Mouse (Mus musculus): ENCODE measurements around the gene Ldlrad3. TPM values are rescaled to one million over a fixed set of nuclear protein-coding genes. Genes with fewer than 3 reads are reported as not detected.

The Ldlrad3 gene
- total RNA-seq, 2 experiments from 2014 or later, result 12.5 to 13.1 TPM

DNA sequence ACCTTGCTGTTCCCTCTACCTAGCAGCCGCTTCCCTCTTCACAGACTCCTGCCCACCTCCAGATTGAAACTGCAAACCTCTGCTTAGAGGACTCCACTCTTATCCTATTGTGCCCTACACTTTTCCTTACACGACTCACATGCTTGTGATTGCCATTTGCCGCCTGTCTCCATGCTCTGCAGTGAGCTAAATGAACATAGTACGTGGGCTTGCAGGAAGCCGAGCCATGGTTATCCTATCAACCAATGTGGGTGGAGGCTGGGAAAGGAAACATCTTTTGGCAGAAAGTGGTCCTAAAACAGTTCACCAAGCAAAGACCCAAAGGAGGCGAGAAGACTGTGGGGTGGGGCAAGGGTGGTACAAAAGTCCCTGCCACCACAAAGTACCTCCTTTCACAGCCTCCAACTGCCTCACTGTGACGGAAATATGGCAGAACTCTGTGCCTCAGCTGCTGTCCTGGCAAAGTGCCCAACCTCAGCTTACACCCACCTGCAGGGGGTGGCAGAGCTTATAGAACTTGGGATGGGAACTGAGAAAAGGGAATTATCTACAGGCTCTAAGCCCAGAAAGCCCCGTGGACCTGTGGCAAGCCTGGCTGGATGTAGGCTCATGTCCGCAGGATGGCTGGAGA, 153.4 kb downstream of the Ldlrad3 start:
- DNase-seq (ENCODE audit: extremely low spot score in 1 of 2, low spot score in 2 of 2), result peak; percentile 35 to 78
- intact Hi-C loops (cut with DNase I), result loop anchor here (5.0 kb wide), 2 partner anchors 64 to 419 kb away; partner anchors contain the start of gene Fjx1

DNA sequence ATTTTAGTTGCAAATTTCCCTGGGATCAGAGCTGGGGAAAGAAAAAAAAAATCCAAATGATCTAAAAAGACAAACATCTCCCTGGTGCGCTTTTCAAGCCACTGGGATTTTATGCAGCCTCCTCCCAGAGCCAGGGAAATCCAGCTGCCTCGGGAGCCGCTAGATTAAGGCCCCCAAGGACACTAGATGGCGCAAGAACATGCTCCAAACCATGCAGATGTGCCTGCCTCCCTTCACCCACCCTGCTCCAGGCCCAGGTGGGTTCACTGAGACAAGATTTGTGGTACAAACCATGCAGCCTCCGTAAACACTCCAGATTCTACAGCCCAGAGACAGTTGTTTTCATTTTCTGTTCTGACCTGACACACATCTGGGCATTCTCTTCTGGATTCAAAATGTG, 155.5 kb downstream of the Ldlrad3 start:
- intact Hi-C loops (cut with DNase I), result loop anchor here (5.0 kb wide), 2 partner anchors 67 to 422 kb away; partner anchors contain the start of gene Fjx1

DNA sequence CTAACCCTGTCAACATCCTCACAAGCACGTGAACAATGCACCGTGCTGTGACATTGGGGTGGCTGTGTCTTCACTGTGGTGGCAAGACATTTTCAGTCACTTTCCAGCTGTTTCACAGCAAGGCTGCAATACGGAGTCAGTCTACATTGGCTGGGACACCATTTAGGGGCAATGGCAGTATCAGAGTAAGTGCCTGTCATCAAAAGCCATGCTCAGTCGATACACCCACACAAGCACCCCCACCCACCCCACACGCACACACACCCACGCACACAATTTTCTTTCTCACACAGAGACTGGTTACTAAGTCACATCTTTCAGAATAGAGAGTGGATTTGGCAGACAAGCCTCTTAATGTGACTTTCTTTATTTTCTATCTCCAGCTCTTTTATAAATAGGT, 156.0 kb downstream of the Ldlrad3 start:
- intact Hi-C loops (cut with DNase I), result loop anchor here (5.0 kb wide), 2 partner anchors 67 to 422 kb away; partner anchors contain the start of gene Fjx1
- DNase-seq (ENCODE audit: extremely low spot score in 1 of 2, low spot score in 2 of 2), result peak in 1 of 2 experiments; percentile 25

More for the DNA sequence above, 155.5 kb downstream of the Ldlrad3 start:
- peak; percentile 55 to 74 for DNase-seq (ENCODE audit: extremely low spot score in 1 of 2, low spot score in 2 of 2)

DNA sequence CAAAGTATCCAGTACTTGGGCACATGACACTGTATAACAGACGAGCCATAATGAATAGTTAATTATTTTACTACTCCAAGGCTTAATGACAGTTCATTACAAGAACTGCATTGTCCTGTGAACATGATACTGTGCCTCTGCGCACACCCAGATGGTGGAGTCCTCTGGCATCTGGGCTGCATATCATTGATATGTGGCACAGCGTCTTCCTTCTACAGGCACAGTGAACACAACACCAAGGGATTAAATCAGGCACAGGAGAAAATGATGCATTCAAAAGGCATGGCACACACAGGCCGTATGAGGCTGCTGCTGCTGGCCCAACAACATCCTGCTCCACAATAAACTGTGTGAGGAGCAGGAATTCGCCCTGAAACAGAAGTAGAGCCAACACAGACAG, 156.5 kb downstream of the Ldlrad3 start:
- no peak for DNase-seq (ENCODE audit: extremely low spot score in 1 of 2, low spot score in 2 of 2)
- intact Hi-C loops (cut with DNase I), result loop anchor here (5.0 kb wide), 2 partner anchors 68 to 423 kb away; partner anchors contain the start of gene Fjx1

DNA sequence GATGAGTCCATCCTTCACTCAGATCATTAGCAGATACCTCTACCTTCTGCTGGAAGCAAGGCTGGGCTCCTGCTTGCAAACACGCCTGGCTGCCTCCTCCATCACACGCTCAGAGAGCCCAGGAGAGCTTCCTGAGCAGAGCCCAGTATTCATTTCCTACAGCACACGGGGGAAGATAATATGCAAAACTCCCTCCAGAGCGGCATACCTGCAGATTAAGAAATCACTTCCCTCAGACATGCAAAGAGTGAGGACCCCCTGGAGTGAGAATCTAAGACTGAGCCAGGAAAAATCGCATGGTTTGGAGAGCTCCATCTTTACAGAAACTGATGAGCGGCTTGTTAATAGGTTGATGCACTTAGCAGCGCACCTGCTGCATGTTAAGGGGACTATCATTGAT, 158.9 kb downstream of the Ldlrad3 start:
- DNase-seq (ENCODE audit: extremely low spot score in 1 of 2, low spot score in 2 of 2), result no peak
- intact Hi-C loops (cut with DNase I), result no loop called here

DNA sequence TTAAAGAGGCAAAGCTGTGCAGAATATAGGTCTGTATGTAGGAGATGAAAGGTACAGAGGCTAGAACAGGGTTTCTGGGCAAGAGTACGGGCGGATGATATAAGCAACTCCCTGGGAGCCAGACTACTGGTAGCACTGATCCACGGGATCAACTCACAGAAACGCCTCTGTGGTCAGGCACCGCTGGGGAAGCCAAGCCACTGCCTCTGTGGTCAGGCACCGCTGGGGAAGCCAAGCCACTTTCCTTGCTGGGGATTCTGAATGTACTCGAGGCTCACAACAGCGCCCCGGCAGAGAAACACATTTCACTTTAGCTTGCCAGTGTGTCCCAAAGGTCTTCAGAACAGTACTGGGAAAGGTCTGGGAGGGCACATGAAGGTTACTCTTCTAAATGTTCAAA, 160.0 kb downstream of the Ldlrad3 start:
- intact Hi-C loops (cut with DNase I), result no loop called here
- DNase-seq (ENCODE audit: extremely low spot score in 1 of 2, low spot score in 2 of 2), result no peak

DNA sequence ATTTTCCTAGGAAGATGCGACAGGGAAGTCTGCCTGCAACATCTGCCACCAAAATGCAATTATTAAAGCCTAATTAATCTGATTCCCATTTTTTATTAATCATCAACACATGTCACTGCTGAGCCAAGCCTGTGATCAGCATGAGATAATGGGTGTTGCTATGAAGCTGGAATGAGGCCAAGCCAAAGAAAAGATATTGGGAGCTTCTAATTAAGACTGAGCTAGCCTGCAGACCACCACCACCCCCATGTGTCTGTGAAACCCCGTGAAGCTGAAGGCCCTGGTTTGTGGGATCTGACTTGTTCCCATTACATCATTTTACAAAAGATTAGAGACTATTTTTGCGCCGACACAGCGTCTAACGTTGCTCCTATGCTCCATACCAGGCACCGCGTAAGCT, 161.7 kb downstream of the Ldlrad3 start:
- intact Hi-C loops (cut with DNase I), result no loop called here

DNA sequence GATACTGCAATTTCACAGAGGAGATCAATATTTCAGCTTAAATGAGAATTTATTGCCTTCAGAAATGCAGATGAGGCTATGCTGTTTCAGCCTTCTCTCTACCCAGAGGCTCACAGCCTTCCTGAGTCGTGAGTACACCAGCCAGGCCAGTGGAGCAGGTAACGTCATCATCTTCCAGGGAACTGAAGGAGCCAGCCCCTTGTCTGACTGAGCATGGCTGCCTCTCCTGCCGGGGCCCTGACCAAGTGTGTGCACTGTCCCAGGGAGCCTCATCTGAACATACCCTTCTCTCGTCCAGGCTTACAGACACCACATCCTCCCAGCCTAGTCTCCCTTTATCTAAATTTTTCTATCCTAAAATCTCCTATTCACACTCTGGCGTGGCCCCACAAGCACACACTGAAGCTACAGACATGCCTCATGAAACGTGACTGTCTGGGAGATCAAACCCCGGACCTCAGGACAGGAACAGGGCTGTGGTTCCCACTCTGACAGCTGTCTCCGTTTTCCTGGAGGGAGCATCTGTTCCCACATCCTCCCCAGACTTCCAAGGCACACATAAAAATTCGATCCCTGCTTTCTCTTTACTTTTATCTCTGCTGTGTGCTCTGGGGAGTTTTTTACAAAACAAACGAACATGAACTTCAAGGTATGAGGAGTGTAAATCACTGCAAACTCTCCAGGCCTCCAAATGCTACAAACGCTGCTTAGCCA, 164.7 kb downstream of the Ldlrad3 start:
- intact Hi-C loops (cut with DNase I), result no loop called here
- DNase-seq (ENCODE audit: extremely low spot score in 1 of 2, low spot score in 2 of 2), result peak in 1 of 2 experiments; percentile 49

More for the DNA sequence above, 161.7 kb downstream of the Ldlrad3 start:
- DNase-seq (ENCODE audit: extremely low spot score in 1 of 2, low spot score in 2 of 2), result no peak

DNA sequence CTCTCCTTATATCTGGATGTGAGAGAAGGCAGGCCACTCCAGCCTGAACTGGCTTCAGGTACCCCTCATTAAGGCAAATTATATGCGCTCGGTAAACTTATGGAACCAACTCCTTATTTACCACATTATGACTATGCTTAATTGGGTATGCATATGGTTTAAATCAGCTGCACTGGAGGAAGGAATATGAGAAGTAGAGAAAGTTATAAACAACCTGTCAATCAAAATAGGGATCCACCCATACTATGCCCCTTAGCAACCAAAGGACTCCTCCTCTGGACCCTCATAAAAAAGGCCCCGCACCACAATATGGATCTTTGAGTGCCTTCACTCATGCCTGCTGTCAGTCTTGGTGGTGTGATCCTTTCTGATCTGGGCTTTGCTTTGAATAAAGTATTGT, 165.6 kb downstream of the Ldlrad3 start:
- intact Hi-C loops (cut with DNase I), result no loop called here
- DNase-seq (ENCODE audit: extremely low spot score in 1 of 2, low spot score in 2 of 2), result no peak

DNA sequence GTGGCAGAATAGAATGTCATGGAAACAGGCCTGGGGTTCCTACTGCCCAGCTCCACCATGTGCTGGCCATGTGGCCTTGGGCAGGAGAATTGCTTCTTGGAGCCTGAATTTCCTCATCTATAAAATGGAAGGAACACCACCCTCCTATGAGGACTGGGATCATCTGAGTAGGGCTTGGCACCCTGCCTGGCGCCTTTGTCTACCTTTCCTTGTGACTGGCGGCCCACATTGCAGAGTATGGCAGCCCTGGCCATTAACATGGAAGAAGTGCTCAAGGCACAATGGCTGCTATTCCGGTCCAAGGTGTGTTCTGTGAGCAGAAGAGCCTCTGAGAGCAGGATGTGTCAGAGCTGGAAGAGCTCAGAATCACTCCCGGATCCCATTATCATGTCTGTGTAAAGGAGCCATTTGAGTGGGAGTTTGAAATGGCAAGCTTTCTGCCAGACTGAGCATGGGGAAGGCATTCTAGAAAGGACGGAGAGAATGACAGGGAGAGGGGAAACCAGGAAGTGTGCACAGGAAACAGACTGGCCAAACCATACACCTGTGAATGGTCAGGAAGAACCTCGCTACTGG, 171.6 kb downstream of the Ldlrad3 start:
- DNase-seq (ENCODE audit: extremely low spot score in 1 of 2, low spot score in 2 of 2), result no peak
- intact Hi-C loops (cut with DNase I), result no loop called here

DNA sequence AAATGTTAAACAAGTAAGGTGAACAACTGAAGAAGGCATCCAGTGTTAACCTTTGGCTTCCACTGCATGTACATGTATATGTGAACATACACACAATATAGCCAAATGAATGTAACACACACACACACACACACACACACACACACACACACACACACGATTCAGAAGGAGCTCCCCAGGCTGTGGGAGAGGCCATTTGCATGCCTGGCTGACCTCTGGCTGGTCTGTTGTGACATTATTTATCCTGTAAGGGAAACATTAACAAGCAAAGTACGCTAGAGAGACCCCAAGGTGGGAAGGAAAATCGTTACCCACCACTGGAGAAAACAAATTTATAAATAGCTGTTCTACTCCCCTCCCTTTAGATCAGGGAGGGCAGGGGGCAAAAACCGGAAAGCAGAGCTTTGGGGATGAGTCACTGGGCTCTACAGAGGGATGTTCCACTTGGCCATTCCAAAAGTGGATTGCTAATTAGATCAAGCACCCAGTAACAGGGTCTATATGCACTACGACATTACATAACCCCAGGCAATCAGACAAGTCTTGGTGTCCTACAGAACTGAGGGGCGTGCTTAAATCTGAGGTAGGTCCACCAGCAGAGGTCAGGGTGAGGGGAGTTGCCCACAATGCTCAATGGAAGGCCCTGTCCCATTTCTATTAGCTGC, 174.7 kb downstream of the Ldlrad3 start:
- intact Hi-C loops (cut with DNase I), result no loop called here
- no peak for DNase-seq (ENCODE audit: extremely low spot score in 1 of 2, low spot score in 2 of 2)

DNA sequence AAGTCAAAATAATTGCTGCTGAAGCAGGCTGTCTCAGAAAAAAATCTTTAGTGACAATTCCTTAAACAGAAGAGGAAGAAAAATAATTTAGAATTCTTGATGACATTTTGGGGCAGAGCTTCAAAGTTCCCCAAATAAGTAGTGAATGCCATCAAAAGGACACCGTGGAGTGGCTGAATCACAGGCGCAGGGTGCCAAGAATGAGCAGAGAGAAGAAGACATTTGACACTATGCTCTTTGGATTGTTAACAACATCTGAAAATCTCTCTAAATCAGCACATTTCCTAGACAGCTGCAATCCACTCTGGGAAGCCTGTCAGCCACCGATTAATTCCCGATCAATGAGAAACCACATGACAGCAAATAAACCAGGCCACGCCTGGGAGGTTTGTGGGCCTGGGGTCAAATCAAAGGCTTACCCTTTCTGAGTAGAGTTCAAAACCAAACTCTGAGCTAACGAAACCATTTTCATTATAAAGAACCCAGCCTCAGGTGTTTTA, 176.4 kb downstream of the Ldlrad3 start:
- intact Hi-C loops (cut with DNase I), result no loop called here
- no peak for DNase-seq (ENCODE audit: extremely low spot score in 1 of 2, low spot score in 2 of 2)

DNA sequence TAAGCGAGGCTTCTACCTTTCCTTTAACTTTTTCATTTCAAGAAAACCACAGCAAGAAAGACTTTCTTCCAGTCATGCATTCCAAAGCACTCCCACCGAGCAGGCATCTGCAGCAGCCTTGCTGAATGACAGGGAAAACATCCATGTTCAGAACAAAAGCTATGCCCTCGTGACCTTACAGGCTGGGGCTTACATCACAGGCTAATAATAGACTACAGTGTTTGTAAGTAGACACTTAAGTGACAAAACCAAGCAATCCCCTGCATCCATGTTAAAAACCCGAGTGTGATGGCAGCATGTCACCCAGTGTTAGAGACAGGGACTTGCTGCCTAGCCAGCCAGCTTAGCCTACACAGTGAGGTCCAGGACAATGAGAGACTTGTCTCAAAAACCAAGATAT, 180.0 kb downstream of the Ldlrad3 start:
- intact Hi-C loops (cut with DNase I), result no loop called here
- DNase-seq (ENCODE audit: extremely low spot score in 1 of 2, low spot score in 2 of 2), result peak in 1 of 2 experiments; percentile 53

DNA sequence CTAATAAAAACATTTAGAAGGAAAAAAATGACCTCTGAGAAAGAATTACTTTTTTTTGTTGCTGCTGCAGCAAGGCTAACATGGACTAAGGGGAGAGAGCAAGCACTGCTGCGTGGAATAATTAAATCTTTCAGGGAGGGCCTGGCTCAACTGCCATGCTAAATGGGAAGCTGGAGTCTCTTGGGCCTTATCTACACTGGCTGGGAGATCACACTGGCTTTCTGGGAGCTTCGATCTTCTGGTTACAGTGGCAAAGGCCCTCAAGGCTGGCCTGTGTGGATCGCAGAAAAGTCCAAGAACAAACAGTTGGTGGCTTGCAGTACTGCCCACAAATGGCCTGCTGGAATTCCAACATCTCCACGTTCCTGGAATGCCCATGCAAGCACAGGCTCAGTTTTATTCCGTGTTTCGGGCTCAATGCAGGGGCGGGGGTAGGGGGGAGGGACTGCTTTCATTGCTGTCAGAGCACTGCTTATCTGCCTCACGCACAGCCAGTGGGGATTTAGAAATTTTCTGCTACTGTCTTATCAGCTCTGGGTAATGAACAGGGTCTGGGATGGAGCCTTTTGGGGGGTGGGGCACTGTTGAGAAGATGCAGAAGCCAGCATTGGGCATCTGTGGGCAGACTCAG, 180.7 kb downstream of the Ldlrad3 start:
- intact Hi-C loops (cut with DNase I), result no loop called here
- DNase-seq (ENCODE audit: extremely low spot score in 1 of 2, low spot score in 2 of 2), result no peak

DNA sequence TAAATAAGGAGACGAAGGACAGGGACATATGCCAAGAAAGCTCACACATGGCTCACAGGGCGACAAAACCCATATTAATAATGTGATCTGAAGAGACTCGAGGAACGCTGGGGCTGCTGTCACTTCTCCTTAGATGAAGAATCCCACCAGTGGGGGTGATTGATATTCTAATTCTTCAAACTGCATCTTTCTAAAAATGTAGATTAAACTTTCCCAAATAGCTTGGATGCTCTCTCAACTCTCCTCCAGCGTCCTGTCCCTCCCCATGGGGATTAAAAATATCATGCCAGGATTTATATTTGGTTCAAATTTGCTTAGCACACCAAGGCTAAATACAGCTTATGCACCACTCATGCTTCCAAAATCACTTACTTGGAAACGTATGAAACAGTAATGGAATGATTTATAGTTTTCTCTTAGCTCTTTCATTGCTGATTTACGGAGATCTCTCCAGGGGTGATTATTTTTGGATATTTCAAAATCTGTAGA, 182.4 kb downstream of the Ldlrad3 start:
- intact Hi-C loops (cut with DNase I), result no loop called here
- DNase-seq (ENCODE audit: extremely low spot score in 1 of 2, low spot score in 2 of 2), result peak in 1 of 2 experiments; percentile 40

DNA sequence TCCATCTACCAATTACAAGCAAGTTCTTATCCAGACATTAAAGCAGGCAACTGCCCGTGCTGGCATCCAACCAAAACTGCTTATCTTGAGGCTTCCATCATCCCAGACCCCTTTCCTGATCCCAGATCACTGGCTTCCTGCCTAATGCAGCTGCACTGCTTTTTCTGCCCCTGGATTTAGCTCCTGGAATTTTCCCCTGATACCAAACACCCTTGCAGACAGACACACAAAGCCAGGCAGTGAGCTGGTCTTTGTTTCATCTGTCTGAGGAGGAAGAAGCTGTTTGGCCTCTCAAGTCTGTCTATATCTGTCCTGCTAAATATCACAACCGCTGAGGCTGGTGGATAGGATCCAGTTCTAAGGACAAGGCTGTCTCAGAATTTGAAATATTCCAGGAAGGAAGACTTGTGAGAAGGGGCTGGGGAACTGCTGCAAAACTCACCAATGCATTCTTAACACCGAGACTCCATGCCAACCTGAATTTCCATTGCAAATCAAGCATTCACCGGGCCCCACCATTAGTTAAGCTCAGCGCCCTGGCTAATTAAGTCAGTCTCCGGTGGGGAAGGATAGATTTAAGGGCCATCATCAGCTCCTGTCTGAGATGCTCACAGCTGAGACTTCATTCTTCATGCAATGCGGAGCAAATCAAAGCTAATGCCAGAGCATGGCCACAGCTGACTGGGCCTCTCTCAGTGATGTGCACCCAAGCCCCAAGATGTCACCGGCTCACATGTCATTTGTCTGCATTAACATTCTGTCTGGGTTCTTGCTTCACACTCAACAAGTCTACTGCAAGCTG, 183.0 kb downstream of the Ldlrad3 start:
- peak; percentile 55 to 63 for DNase-seq (ENCODE audit: extremely low spot score in 1 of 2, low spot score in 2 of 2)
- intact Hi-C loops (cut with DNase I), result no loop called here

DNA sequence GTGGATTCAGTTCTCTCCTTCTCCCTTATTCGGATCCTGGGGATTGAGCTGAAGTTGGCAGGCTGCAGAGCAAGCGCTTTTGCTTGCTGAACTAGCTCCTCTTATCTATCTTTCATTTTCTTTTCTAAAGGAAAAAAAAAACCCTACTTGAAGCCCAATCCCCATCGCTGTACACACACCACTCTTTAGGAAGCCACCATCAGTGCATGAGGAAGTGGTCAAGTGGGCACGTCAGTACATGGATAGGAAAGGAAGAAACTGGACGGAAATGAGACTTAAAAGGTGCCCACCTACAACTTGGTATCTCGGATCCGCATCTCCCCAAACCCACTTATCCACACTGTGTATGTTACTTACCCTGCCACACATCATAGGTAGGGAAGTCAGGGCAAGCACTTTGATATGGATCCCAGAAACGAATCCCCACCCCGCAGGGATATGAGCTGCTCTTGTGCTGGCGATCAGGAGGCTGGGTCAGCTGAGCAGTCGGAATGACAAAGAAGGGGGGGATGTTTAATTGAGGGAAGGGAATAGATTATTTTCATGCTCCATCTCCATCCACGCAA, 183.7 kb downstream of the Ldlrad3 start:
- intact Hi-C loops (cut with DNase I), result no loop called here
- no peak for DNase-seq (ENCODE audit: extremely low spot score in 1 of 2, low spot score in 2 of 2)

DNA sequence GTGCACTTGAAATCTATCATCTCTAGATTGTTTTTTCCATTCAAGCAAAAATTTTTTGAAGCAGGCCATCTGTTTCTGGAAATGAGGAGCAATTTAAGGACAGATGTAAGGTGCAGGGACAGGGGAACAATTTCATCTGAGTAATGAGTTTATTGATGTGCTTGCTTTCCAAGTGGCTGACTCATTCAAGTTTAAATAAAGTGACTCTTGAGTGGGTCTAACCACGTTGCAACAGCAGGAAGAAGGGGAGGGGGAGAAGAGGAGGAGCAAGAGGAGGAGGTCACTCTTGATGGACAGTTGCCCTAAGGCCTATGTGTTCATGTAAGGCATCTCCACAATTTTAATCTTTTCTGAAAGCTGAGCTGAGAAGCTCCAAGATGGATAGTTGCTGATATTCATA, 184.5 kb downstream of the Ldlrad3 start:
- intact Hi-C loops (cut with DNase I), result no loop called here
- no peak for DNase-seq (ENCODE audit: extremely low spot score in 1 of 2, low spot score in 2 of 2)
